8 mouse cellular contexts compared by ENCODE assay signal in the genomic region with DNA sequence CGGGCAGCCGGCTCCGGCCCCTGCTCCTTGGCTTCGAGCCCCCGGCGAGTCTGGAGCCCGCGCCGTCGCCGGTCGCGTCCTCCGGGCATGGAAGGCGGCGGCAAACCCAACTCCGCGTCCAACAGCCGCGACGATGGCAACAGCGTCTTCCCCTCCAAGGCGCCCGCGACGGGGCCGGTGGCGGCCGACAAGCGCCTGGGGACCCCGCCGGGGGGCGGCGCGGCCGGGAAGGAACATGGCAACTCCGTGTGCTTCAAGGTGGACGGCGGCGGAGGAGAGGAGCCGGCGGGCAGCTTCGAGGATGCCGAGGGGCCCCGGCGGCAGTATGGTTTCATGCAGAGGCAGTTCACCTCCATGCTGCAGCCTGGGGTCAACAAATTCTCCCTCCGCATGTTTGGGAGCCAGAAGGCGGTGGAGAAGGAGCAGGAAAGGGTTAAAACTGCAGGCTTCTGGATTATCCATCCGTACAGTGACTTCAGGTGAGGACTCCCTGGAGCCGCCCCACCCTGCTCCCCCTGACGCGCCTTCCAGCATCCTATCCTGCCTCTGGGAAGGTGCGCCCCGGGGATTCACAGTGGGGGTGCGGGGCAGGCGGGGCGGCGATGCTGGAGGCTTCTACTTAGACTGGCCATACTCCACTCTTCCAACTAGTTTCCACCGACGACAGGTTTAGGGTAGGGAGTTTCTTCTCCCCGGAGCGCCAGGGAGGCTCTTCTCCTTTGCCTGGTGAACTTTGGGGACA. TPM values are rescaled to one million over a fixed set of nuclear protein-coding genes. Genes with fewer than 3 reads are reported as not detected.
DNase-seq lines count a peak whose midpoint lies in the region; ATAC-seq and TF ChIP-seq lines count a peak whose summit lies in the region.

No protein-coding gene starts in this region.

- H3K4me3 ChIP-seq in kidney, embryonic 16.5 days (ENCODE audit: low read length): peak overlapping the region; percentile 56
- H3K4me3 ChIP-seq in embryonic fibroblast, embryonic 13.5 days (ENCODE audit: insufficient read depth, low read length): peak overlapping the region; percentile 54
- H3K4me3 ChIP-seq in intestine, embryonic 15.5 days (replicated peaks): peak overlapping the region; percentile 56
- peak overlapping the region; percentile 85 for H3K4me3 ChIP-seq in midbrain, embryonic 16.5 days (ENCODE audit: low read depth, low read length)

- TF ChIP-seq CTCF in brain, embryonic 14.5 days (IDR thresholded peaks at IDR 0.05; ENCODE audit: borderline replicate concordance, extremely low read depth, insufficient read depth, insufficient read length): no peak
- no peak for TF ChIP-seq CTCF in embryonic fibroblast, embryonic 13.5 days (IDR thresholded peaks at IDR 0.05; ENCODE audit: borderline replicate concordance, insufficient read depth, low read length)

- H3K36me3 ChIP-seq in kidney, embryonic 16.5 days (ENCODE audit: insufficient read depth, low read length): no peaks in the 10 kb centered on the region
- no peaks in the 10 kb centered on the region for H3K36me3 ChIP-seq in intestine, embryonic 15.5 days
- no peaks in the 10 kb centered on the region for H3K36me3 ChIP-seq in midbrain, embryonic 16.5 days (ENCODE audit: control insufficient read depth, insufficient read depth, low read length)

- peaks cover 31% of the 10 kb centered on the region for H3K27me3 ChIP-seq in kidney, embryonic 16.5 days (ENCODE audit: insufficient read depth, low read length)
- peaks cover 15% of the 10 kb centered on the region for H3K27me3 ChIP-seq in intestine, embryonic 15.5 days (replicated peaks)
- H3K27me3 ChIP-seq in midbrain, embryonic 16.5 days (ENCODE audit: control insufficient read depth, insufficient read depth, low read depth, low read length): no peaks in the 10 kb centered on the region; the same call in none of the 2 replicates

- peak overlapping the region; percentile 41; the same call in 1 of the 2 replicates for H3K9ac ChIP-seq in kidney, embryonic 16.5 days (replicated peaks; ENCODE audit: low read length)
- H3K9ac ChIP-seq in intestine, embryonic 15.5 days: no peak overlapping the region
- H3K9ac ChIP-seq in midbrain, embryonic 16.5 days (ENCODE audit: low read depth, low read length): peak overlapping the region; percentile 76

- DNase-seq in kidney, adult 18-20 months: no peak
- peak; percentile 63 for DNase-seq in brain, embryonic 14.5 days (ENCODE audit: low read depth)
- DNase-seq in ovary, postnatal 14 days (ENCODE audit: low spot score): no peak

- H3K9me3 ChIP-seq in kidney, embryonic 16.5 days (ENCODE audit: low read length): no peaks in the 10 kb centered on the region
- H3K9me3 ChIP-seq in intestine, embryonic 15.5 days: no peaks in the 10 kb centered on the region
- H3K9me3 ChIP-seq in midbrain, embryonic 16.5 days (replicated peaks; ENCODE audit: control insufficient read depth, low read length, poor library complexity, severe bottlenecking): no peaks in the 10 kb centered on the region

- WGBS in kidney, embryonic 16.5 days: under 1% methylated on average over 55 of the region's 62 CpGs
- WGBS in intestine, embryonic 15.5 days: 1% methylated on average over 57 of the region's 62 CpGs
- WGBS in midbrain, embryonic 16.5 days: under 1% methylated on average over 61 of the region's 62 CpGs

- H3K27ac ChIP-seq in kidney, embryonic 16.5 days (ENCODE audit: low read length): no peak overlapping the region
- no peak overlapping the region for H3K27ac ChIP-seq in embryonic fibroblast, embryonic 13.5 days (ENCODE audit: insufficient read depth, low read length)
- H3K27ac ChIP-seq in intestine, embryonic 15.5 days: no peak overlapping the region
- H3K27ac ChIP-seq in midbrain, embryonic 16.5 days (ENCODE audit: low read length): peak overlapping the region; percentile 50; the same call in 1 of the 2 replicates

- H3K4me2 ChIP-seq in kidney, embryonic 16.5 days (replicated peaks; ENCODE audit: low read depth, low read length): peak overlapping the region; percentile 98
- peak overlapping the region; percentile 99 for H3K4me2 ChIP-seq in intestine, embryonic 15.5 days (replicated peaks)
- peak overlapping the region; percentile 66 for H3K4me2 ChIP-seq in midbrain, embryonic 16.5 days (ENCODE audit: low read length)

- peak; percentile 62 for ATAC-seq in kidney, embryonic 16.5 days (ENCODE audit: low FRiP score, low TSS enrichment)
- ATAC-seq in intestine, embryonic 15.5 days: peak; percentile 72
- peak; percentile 69 for ATAC-seq in midbrain, embryonic 16.5 days
- ATAC-seq in erythroid progenitor cell, adult 5-6 weeks (replicated peaks; ENCODE audit: low FRiP score, poor library complexity, severe bottlenecking): no peak

- TF ChIP-seq POLR2A in brain, embryonic 14.5 days (IDR thresholded peaks at IDR 0.05; ENCODE audit: borderline replicate concordance, extremely low read depth, insufficient read depth, insufficient read length, poor library complexity, severe bottlenecking): no peak
- TF ChIP-seq POLR2A in embryonic fibroblast, embryonic 13.5 days (IDR thresholded peaks at IDR 0.05; ENCODE audit: low read depth, low read length): no peak

- H3K4me1 ChIP-seq in kidney, embryonic 16.5 days (ENCODE audit: insufficient read depth, low read length): peaks cover 9% of the 10 kb centered on the region
- peaks cover 2% of the 10 kb centered on the region; the same call in 1 of the 2 replicates for H3K4me1 ChIP-seq in embryonic fibroblast, embryonic 13.5 days (ENCODE audit: control insufficient read depth, insufficient read depth, low read length)
- H3K4me1 ChIP-seq in intestine, embryonic 15.5 days (replicated peaks): peaks cover 9% of the 10 kb centered on the region
- peaks cover 6% of the 10 kb centered on the region for H3K4me1 ChIP-seq in midbrain, embryonic 16.5 days (ENCODE audit: control insufficient read depth, insufficient read depth, low read length)

RNA-seq across cellular contexts. Expression of gene Hcn1, which starts 0.7 kb away (rescaled TPM):
- 0.01 and 0.06 TPM in 2 replicates for polyA plus RNA-seq in kidney, embryonic 16.5 days (2015; fragmentation: Nextera tagmentation; extraction: Ambion mirVana)
- polyA plus RNA-seq in brain, embryonic 14.5 days (2012; rRNA removed): 0.58 and 1.2 TPM in 2 replicates
- 0.95 and 1.6 TPM in 2 replicates for polyA plus RNA-seq in embryonic fibroblast, embryonic 13.5 days (2011; ENCODE audit: insufficient read length, low read depth, missing spikeins)
- 0.04 and 0.05 TPM in 2 replicates for polyA plus RNA-seq in intestine, embryonic 15.5 days (2015; fragmentation: Nextera tagmentation; extraction: Ambion mirVana)
- 0.56 and 0.57 TPM in 2 replicates for polyA plus RNA-seq in midbrain, embryonic 16.5 days (2015; fragmentation: Nextera tagmentation; extraction: Ambion mirVana)
- total RNA-seq in erythroid progenitor cell, adult 5-6 weeks (2015; ENCODE audit: low replicate concordance): not detected in 2 replicates
- not detected in 2 replicates for total RNA-seq in erythroid progenitor cell, adult 5-6 weeks (2017; ENCODE audit: low replicate concordance)
